Mouse (Mus musculus): ENCODE measurements at regions not wholly inside any gene's neighbourhood (a gene's known extent, or its start where the extent isn't known, plus 50 kb on each side); places are given as distances from the start of the nearest gene placed in this dataset.
A peak's percentile ranks its signal among the peaks of the same experiment; 100 is the strongest.

GRCm38 (mm10) chr9:17396056-17396455 lies 895.0 kb upstream of the Fat3 start:
- H3K9me3 ChIP-seq (ENCODE audit: control insufficient read depth, low read length) = no peaks in the 10 kb centered on the region
- no peak overlapping the region for H3K9ac ChIP-seq (replicated peaks; ENCODE audit: low read depth, low read length)
- no peak overlapping the region for H3K4me2 ChIP-seq (ENCODE audit: low read length)
- H3K27me3 ChIP-seq (replicated peaks; ENCODE audit: control insufficient read depth, insufficient read depth, low read length) = no peaks in the 10 kb centered on the region
- no peaks in the 10 kb centered on the region for H3K4me1 ChIP-seq (replicated peaks; ENCODE audit: control insufficient read depth, insufficient read depth, low read length)
- no peak overlapping the region for H3K27ac ChIP-seq (ENCODE audit: low read length)
- H3K4me3 ChIP-seq (replicated peaks; ENCODE audit: low read length) = no peak overlapping the region
- WGBS = 62% methylated on average over 2 of the region's 2 CpGs
- no peak for ATAC-seq
- H3K36me3 ChIP-seq (ENCODE audit: control insufficient read depth, insufficient read depth) = no peaks in the 10 kb centered on the region

DNA sequence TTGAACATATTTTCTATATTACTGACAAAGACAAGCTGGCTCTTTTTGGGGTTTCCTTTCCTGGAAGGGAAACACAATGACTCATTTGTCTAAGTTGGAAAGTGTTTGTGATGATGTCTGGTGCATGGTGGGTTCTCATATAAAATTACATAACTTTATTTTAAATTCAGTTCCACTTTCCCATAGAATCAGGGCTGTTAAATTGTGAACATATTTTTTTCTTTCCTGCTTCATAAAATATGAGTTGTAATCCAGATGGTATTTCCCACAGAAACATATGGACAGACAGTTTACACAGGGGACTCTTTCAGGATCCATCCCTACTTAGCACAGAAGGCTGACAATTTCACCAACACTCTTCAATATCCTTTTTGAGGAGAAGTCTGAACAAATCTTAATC lies 892.0 kb upstream of the Fat3 start:
- H3K4me2 ChIP-seq (ENCODE audit: low read length) = no peak overlapping the region
- no peaks in the 10 kb centered on the region for H3K9me3 ChIP-seq (ENCODE audit: control insufficient read depth, low read length)
- peak; percentile 84 for ATAC-seq

More for the DNA sequence above, 892.0 kb upstream of the Fat3 start:
- no peak overlapping the region for H3K4me3 ChIP-seq (replicated peaks; ENCODE audit: low read length)
- no peaks in the 10 kb centered on the region for H3K27me3 ChIP-seq (replicated peaks; ENCODE audit: control insufficient read depth, insufficient read depth, low read length)
- no peaks in the 10 kb centered on the region for H3K36me3 ChIP-seq (ENCODE audit: control insufficient read depth, insufficient read depth)
- no peaks in the 10 kb centered on the region for H3K4me1 ChIP-seq (replicated peaks; ENCODE audit: control insufficient read depth, insufficient read depth, low read length)
- no peak overlapping the region for H3K9ac ChIP-seq (replicated peaks; ENCODE audit: low read depth, low read length)
- H3K27ac ChIP-seq (ENCODE audit: low read length) = no peak overlapping the region
